Mouse (Mus musculus): ENCODE data around the gene Dapk2.

GRCm38 (mm10) chr9:66181126-66181825, 23.3 kb downstream of the Dapk2 start:
- TF ChIP-seq CTCF (IDR thresholded peaks at IDR 0.05; ENCODE audit: insufficient read depth, low read length) (no peak), POLR2A (IDR thresholded peaks at IDR 0.05; ENCODE audit: borderline replicate concordance, extremely low read depth, low read depth, low read length) (no peak)
